Mouse (Mus musculus) liver, embryonic 11.5 days (tissue): ENCODE results near the gene Sept11. TPM values are rescaled to one million over a fixed set of nuclear protein-coding genes. Genes with fewer than 3 reads are reported as not detected.
A peak's percentile ranks its signal among the peaks of the same experiment; 100 is the strongest.

Source experiments
- ATAC-seq: fragments of 200-750 bp; cut with Nextera tagmentation; replicated peaks from 2 replicates; pipeline ENCODE4 v1.8.0; 2017; ENCODE audit warnings: moderate number of reproducible peaks, mild to moderate bottlenecking, moderate TSS enrichment, moderate library complexity; ENCODE audit not compliant: low FRiP score
- DNase-seq: peaks from one replicate; pipeline ENCODE4 v3.0.0-alpha.2; 2017; ENCODE audit warnings: low spot score
- H3K27ac ChIP-seq: fragments of 300-500 bp; sonication (generic); 2 replicates; pipeline ENCODE4 v1.5.1; 2014; ENCODE audit warnings: mild to moderate bottlenecking, low read depth, low read length, control low read depth
- H3K27me3 ChIP-seq: fragments of 300-500 bp; sonication (generic); replicated peaks from 2 replicates; pipeline ENCODE4 v1.6.1; 2014; ENCODE audit warnings: low read length, mixed read lengths; ENCODE audit not compliant: control insufficient read depth, insufficient read depth
- H3K36me3 ChIP-seq: fragments of 300-500 bp; sonication (generic); 2 replicates; pipeline ENCODE4 v1.6.1; 2014; ENCODE audit warnings: mild to moderate bottlenecking, low read length, moderate library complexity, mixed read lengths; ENCODE audit not compliant: control insufficient read depth, insufficient read depth
- H3K4me1 ChIP-seq: fragments of 300-500 bp; sonication (generic); replicated peaks from 2 replicates; pipeline ENCODE4 v1.6.1; 2014; ENCODE audit warnings: low read length, mixed read lengths; ENCODE audit not compliant: control insufficient read depth, insufficient read depth
- H3K4me2 ChIP-seq: fragments of 300-500 bp; sonication (generic); 2 replicates; pipeline ENCODE4 v1.6.1; 2014; ENCODE audit warnings: mild to moderate bottlenecking, control low read depth, moderate library complexity
- H3K4me3 ChIP-seq: fragments of 300-500 bp; sonication (generic); 2 replicates; pipeline ENCODE4 v1.5.1; 2014; ENCODE audit warnings: low read depth, low read length, control low read depth
- H3K9ac ChIP-seq: fragments of 300-500 bp; sonication (generic); 2 replicates; pipeline ENCODE4 v1.6.1; 2014; ENCODE audit warnings: low read depth, low read length, control low read depth
- H3K9me3 ChIP-seq: fragments of 300-500 bp; sonication (generic); 2 replicates; pipeline ENCODE4 v1.6.1; 2016; ENCODE audit warnings: low read length, inconsistent platforms, mixed read lengths; ENCODE audit not compliant: control insufficient read depth
- WGBS: fragments of 180-500 bp; shearing (Covaris S2); extraction: QIAGEN DNeasy Blood & Tissue Kit; methylation state at CpG from one replicate; pipeline ENCODE4 v1.1.7; 2014; 5-methylcytosine and 5-hydroxymethylcytosine counted together
- polyA plus RNA-seq: library from polyadenylated mRNA; unstranded; fragments of >200 nt; fragmentation: Nextera tagmentation; extraction: Ambion mirVana; gene quantifications from 2 replicates; pipeline ENCODE4 v1.2.1, GENCODE M21; 2014

Gene Sept11
- polyA plus RNA-seq, 1 experiment from 2014 or later = 89.0 TPM

- ATAC-seq = no peak
- Histone ChIP-seq H3K9me3 (no peaks in the 10 kb centered on the region), H3K4me1 (no peaks in the 10 kb centered on the region), H3K9ac (no peak overlapping the region), H3K4me2 (no peak overlapping the region), H3K27me3 (no peaks in the 10 kb centered on the region), H3K4me3 (no peak overlapping the region), H3K36me3 (peaks cover 47% of the 10 kb centered on the region), H3K27ac (no peak overlapping the region)
- WGBS = 89% methylated on average over 3 of the region's 3 CpGs
- no peak for DNase-seq
Observed at GRCm38 (mm10) chr5:93163541-93163940, 70.3 kb downstream of the Sept11 start.

- WGBS = 93% methylated on average over 11 of the region's 11 CpGs
- H3K36me3 ChIP-seq = peaks cover 35% of the 10 kb centered on the region
- H3K9me3 ChIP-seq = no peaks in the 10 kb centered on the region
- H3K27ac ChIP-seq = no peak overlapping the region
- DNase-seq = no peak
- no peak overlapping the region for H3K4me3 ChIP-seq
- no peaks in the 10 kb centered on the region for H3K27me3 ChIP-seq
- ATAC-seq = no peak
- no peak overlapping the region for H3K4me2 ChIP-seq
- no peaks in the 10 kb centered on the region for H3K4me1 ChIP-seq
- no peak overlapping the region for H3K9ac ChIP-seq
Observed at GRCm38 (mm10) chr5:93167919-93168516, 74.8 kb downstream of the Sept11 start.

- peaks cover 34% of the 10 kb centered on the region for H3K36me3 ChIP-seq
- 88% methylated on average over 6 of the region's 6 CpGs for WGBS
Observed at GRCm38 (mm10) chr5:93168654-93169053, 75.4 kb downstream of the Sept11 start.

GRCm38 (mm10) chr5:93171420-93171819, 78.2 kb downstream of the Sept11 start:
- no peak for ATAC-seq
- Histone ChIP-seq H3K27ac (no peak overlapping the region), H3K36me3 (peaks cover 28% of the 10 kb centered on the region; the same call in 1 of the 2 replicates), H3K27me3 (no peaks in the 10 kb centered on the region), H3K4me2 (no peak overlapping the region), H3K4me1 (no peaks in the 10 kb centered on the region), H3K9me3 (no peaks in the 10 kb centered on the region), H3K4me3 (no peak overlapping the region), H3K9ac (no peak overlapping the region)
- 93% methylated on average over 15 of the region's 15 CpGs for WGBS
- DNase-seq = no peak

More at GRCm38 (mm10) chr5:93168654-93169053, 75.4 kb downstream of the Sept11 start:
- H3K9ac ChIP-seq = no peak overlapping the region
- H3K4me3 ChIP-seq = no peak overlapping the region
- no peaks in the 10 kb centered on the region for H3K4me1 ChIP-seq
- no peak overlapping the region for H3K27ac ChIP-seq
- no peaks in the 10 kb centered on the region for H3K27me3 ChIP-seq
- no peaks in the 10 kb centered on the region for H3K9me3 ChIP-seq
- ATAC-seq (no peak), DNase-seq (peak; percentile 20)
- H3K4me2 ChIP-seq = no peak overlapping the region

- peaks cover 18% of the 10 kb centered on the region; the same call in 1 of the 2 replicates for H3K36me3 ChIP-seq
- H3K9me3 ChIP-seq = no peaks in the 10 kb centered on the region
- H3K27ac ChIP-seq = no peak overlapping the region
- no peak overlapping the region for H3K4me3 ChIP-seq
- no peak overlapping the region for H3K4me2 ChIP-seq
- H3K27me3 ChIP-seq = no peaks in the 10 kb centered on the region
- ATAC-seq (no peak), DNase-seq (no peak)
- WGBS = 86% methylated on average over 6 of the region's 6 CpGs
- no peak overlapping the region for H3K9ac ChIP-seq
- H3K4me1 ChIP-seq = no peaks in the 10 kb centered on the region
Observed at GRCm38 (mm10) chr5:93172536-93172935, 79.3 kb downstream of the Sept11 start.

DNA sequence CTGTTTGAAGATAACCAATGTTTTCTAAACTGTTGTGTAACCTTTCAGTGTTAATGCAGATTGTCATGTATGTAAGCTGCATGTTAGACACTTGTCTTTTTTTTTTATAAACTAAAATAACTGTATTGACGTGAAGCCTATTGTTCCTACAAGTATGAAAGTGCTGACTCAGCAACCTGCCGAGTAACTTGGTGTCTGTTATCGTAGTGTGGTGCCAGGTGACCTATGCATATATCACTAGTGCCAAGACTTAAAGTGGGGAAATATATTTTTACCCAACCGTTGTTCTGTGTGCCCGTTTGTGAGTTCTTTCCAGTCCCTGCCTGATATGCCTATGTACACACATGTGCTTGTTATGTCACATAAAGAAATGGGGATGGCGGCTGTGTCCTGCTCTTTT, 81.4 kb downstream of the Sept11 start:
- 82% methylated on average over 6 of the region's 6 CpGs for WGBS
- Histone ChIP-seq H3K9ac (no peak overlapping the region), H3K4me3 (no peak overlapping the region), H3K27ac (no peak overlapping the region), H3K4me2 (no peak overlapping the region), H3K36me3 (peaks cover 15% of the 10 kb centered on the region; the same call in 1 of the 2 replicates), H3K27me3 (no peaks in the 10 kb centered on the region), H3K4me1 (no peaks in the 10 kb centered on the region), H3K9me3 (no peaks in the 10 kb centered on the region)
- ATAC-seq (no peak), DNase-seq (no peak)

DNA sequence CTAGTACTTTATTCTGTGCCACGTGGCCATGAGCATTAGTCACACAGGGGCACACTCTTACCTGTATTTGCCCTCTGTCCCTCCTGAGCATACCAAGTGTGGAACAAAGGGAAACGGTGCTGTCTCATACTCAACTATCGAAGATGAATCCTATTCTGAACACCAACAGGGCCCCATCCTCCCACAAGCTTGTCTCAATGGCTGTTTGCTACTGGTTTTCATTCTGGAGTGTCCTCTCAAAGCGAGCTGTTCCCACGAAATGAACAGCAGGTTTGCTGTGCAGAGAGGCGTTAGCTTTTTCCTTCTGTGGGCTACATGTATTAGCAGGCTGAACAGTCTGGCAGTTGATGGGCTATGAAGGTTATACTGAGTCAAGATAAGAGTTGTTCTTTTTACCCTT, 85.4 kb downstream of the Sept11 start:
- H3K4me3 ChIP-seq = no peak overlapping the region
- no peaks in the 10 kb centered on the region for H3K9me3 ChIP-seq
- H3K27me3 ChIP-seq = no peaks in the 10 kb centered on the region
- H3K9ac ChIP-seq = no peak overlapping the region
- H3K27ac ChIP-seq = no peak overlapping the region
- H3K36me3 ChIP-seq = peaks cover 13% of the 10 kb centered on the region; the same call in 1 of the 2 replicates
- WGBS = 79% methylated on average over 6 of the region's 6 CpGs
- no peak overlapping the region for H3K4me2 ChIP-seq
- DNase-seq (no peak), ATAC-seq (no peak)
- no peaks in the 10 kb centered on the region for H3K4me1 ChIP-seq

GRCm38 (mm10) chr5:93180252-93180651, 87.0 kb downstream of the Sept11 start:
- no peaks in the 10 kb centered on the region for H3K9me3 ChIP-seq
- no peak overlapping the region for H3K27ac ChIP-seq
- DNase-seq = no peak
- no peaks in the 10 kb centered on the region for H3K27me3 ChIP-seq
- 77% methylated on average over 2 of the region's 2 CpGs for WGBS
- H3K4me3 ChIP-seq = no peak overlapping the region
- peaks cover 12% of the 10 kb centered on the region for H3K36me3 ChIP-seq
- H3K4me1 ChIP-seq = no peaks in the 10 kb centered on the region
- H3K4me2 ChIP-seq = no peak overlapping the region
- H3K9ac ChIP-seq = no peak overlapping the region
- ATAC-seq = no peak

GRCm38 (mm10) chr5:93183311-93183710, 90.1 kb downstream of the Sept11 start:
- Histone ChIP-seq H3K27ac (no peak overlapping the region), H3K9ac (no peak overlapping the region), H3K27me3 (no peaks in the 10 kb centered on the region), H3K9me3 (no peaks in the 10 kb centered on the region), H3K4me3 (no peak overlapping the region), H3K4me2 (no peak overlapping the region), H3K4me1 (no peaks in the 10 kb centered on the region), H3K36me3 (peaks cover 19% of the 10 kb centered on the region)
- DNase-seq (no peak), ATAC-seq (no peak)
- 86% methylated on average over 6 of the region's 6 CpGs for WGBS
